Mouse (Mus musculus): ENCODE measurements around the gene Ankar. TPM values are rescaled to one million over a fixed set of nuclear protein-coding genes. Genes with fewer than 3 reads are reported as not detected.

Gene Ankar
- total RNA-seq, 4 experiments from 2014 or later, result not detected

GRCm38 (mm10) chr1:72710753-72711653 lies 10.6 kb upstream of the Ankar start, which contains the start of gene Rpl37a:
Gene Rpl37a (plus strand): TSS chr1:72711290.
- DNase-seq, result peak; percentile 93

GRCm38 (mm10) chr1:72707525-72707924 lies 7.1 kb upstream of the Ankar start:
- no peak for DNase-seq

- DNase-seq, result no peak
Measured at GRCm38 (mm10) chr1:72698651-72699050, 1.7 kb downstream of the Ankar start.

- no peak for DNase-seq
Measured at GRCm38 (mm10) chr1:72696256-72696655, 4.1 kb downstream of the Ankar start.

GRCm38 (mm10) chr1:72673070-72673469 lies 27.3 kb downstream of the Ankar start:
- DNase-seq, result no peak

- DNase-seq, result no peak
Measured at GRCm38 (mm10) chr1:72640658-72641410, 59.5 kb downstream of the Ankar start.

- no peak for DNase-seq
Measured at GRCm38 (mm10) chr1:72635221-72635620, 65.2 kb downstream of the Ankar start.

- DNase-seq, result no peak
Measured at GRCm38 (mm10) chr1:72612172-72612571, 88.2 kb downstream of the Ankar start.

GRCm38 (mm10) chr1:72609887-72610877 lies 90.2 kb downstream of the Ankar start:
- DNase-seq, result no peak

GRCm38 (mm10) chr1:72609129-72609528 lies 91.2 kb downstream of the Ankar start:
- no peak for DNase-seq

- no peak for DNase-seq
Measured at GRCm38 (mm10) chr1:72606186-72606673, 94.1 kb downstream of the Ankar start.

- DNase-seq, result no peak
Measured at GRCm38 (mm10) chr1:72602803-72603202, 97.6 kb downstream of the Ankar start.

GRCm38 (mm10) chr1:72602186-72602585 lies 98.2 kb downstream of the Ankar start:
- no peak for DNase-seq

GRCm38 (mm10) chr1:72601233-72601632 lies 99.1 kb downstream of the Ankar start:
- no peak for DNase-seq

- no peak for DNase-seq
Measured at GRCm38 (mm10) chr1:72600778-72601177, 99.6 kb downstream of the Ankar start.

- peak; percentile 83 for DNase-seq
Measured at GRCm38 (mm10) chr1:72599146-72600101, 101.0 kb downstream of the Ankar start.

- DNase-seq, result peak; percentile 80
Measured at GRCm38 (mm10) chr1:72596231-72596630, 104.1 kb downstream of the Ankar start.

- peak; percentile 77 for DNase-seq
Measured at GRCm38 (mm10) chr1:72595686-72596085, 104.7 kb downstream of the Ankar start.

GRCm38 (mm10) chr1:72593340-72593951 lies 106.9 kb downstream of the Ankar start:
- DNase-seq, result peak; percentile 83

Data from adrenal gland, adult 8-10 months (tissue).